ENCODE assay signal across 8 mouse cellular contexts in genomic region chr9:15033568-15034160, GRCm38 (mm10). TPM values are rescaled to one million over a fixed set of nuclear protein-coding genes. Genes with fewer than 3 reads are reported as not detected.
A peak's percentile ranks its signal among the peaks of the same experiment; 100 is the strongest.
DNase-seq lines count a peak whose midpoint lies in the region; ATAC-seq lines count a peak whose summit lies in the region.
"Had no signal": no experiment of that assay in that cellular context is flagged by ENCODE, and none has a peak within 500 bp of the region (broad histone marks: within the 10 kb centered on the region; RNA-seq: fewer than 3 reads in every experiment).

No protein-coding gene starts in this region.

- H3K4me2 ChIP-seq in hindbrain, embryonic 14.5 days (replicated peaks) = no peak overlapping the region
- no peak overlapping the region for H3K4me2 ChIP-seq in hindbrain, embryonic 16.5 days (ENCODE audit: low read length)
- no peak overlapping the region for H3K4me2 ChIP-seq in embryonic facial prominence, embryonic 14.5 days (ENCODE audit: low read depth, low read length)
- H3K4me2 ChIP-seq: neural tube, embryonic 13.5 days had no signal

- H3K36me3 ChIP-seq in hindbrain, embryonic 14.5 days (replicated peaks; ENCODE audit: control insufficient read depth, insufficient read depth) = peaks cover 11% of the 10 kb centered on the region; the same call in 1 of the 2 replicates
- H3K36me3 ChIP-seq in hindbrain, embryonic 16.5 days (ENCODE audit: control insufficient read depth, insufficient read depth, low read length) = 0 out of 2 replicates have a peak, but pooled peaks cover 3% of the 10 kb centered on the region
- H3K36me3 ChIP-seq in embryonic facial prominence, embryonic 14.5 days (ENCODE audit: control insufficient read depth, insufficient read depth, low read length) = no peaks in the 10 kb centered on the region

- H3K9me3 ChIP-seq in hindbrain, embryonic 14.5 days (ENCODE audit: control insufficient read depth, low read length) = no peaks in the 10 kb centered on the region
- no peaks in the 10 kb centered on the region for H3K9me3 ChIP-seq in hindbrain, embryonic 16.5 days (ENCODE audit: control insufficient read depth, low read length)
- no peaks in the 10 kb centered on the region for H3K9me3 ChIP-seq in embryonic facial prominence, embryonic 14.5 days (ENCODE audit: control insufficient read depth, low read length)
- H3K9me3 ChIP-seq: neural tube, embryonic 13.5 days had no signal

- H3K9ac ChIP-seq in hindbrain, embryonic 14.5 days = no peak overlapping the region
- no peak overlapping the region for H3K9ac ChIP-seq in hindbrain, embryonic 16.5 days (ENCODE audit: low read depth, low read length)
- H3K9ac ChIP-seq in embryonic facial prominence, embryonic 14.5 days (ENCODE audit: low read depth, low read length) = no peak overlapping the region
- H3K9ac ChIP-seq: neural tube, embryonic 13.5 days had no signal

- 66% methylated on average over 5 of the region's 5 CpGs for WGBS in hindbrain, embryonic 14.5 days
- 66% methylated on average over 5 of the region's 5 CpGs for WGBS in hindbrain, embryonic 16.5 days
- 72% methylated on average over 5 of the region's 5 CpGs for WGBS in embryonic facial prominence, embryonic 14.5 days

- no peak for ATAC-seq in hindbrain, embryonic 14.5 days (ENCODE audit: low FRiP score)
- no peak for ATAC-seq in hindbrain, embryonic 16.5 days
- no peak for ATAC-seq in embryonic facial prominence, embryonic 14.5 days (ENCODE audit: low read depth)
- no peak for ATAC-seq in cerebellum, adult (ENCODE audit: insufficient number of reproducible peaks, low FRiP score, low TSS enrichment)

- H3K27ac ChIP-seq in hindbrain, embryonic 14.5 days = no peak overlapping the region
- H3K27ac ChIP-seq in hindbrain, embryonic 16.5 days (ENCODE audit: low read depth, low read length) = no peak overlapping the region
- no peak overlapping the region for H3K27ac ChIP-seq in embryonic facial prominence, embryonic 14.5 days (replicated peaks; ENCODE audit: low read depth, low read length)
- H3K27ac ChIP-seq: neural tube, embryonic 13.5 days had no signal

- peak; percentile 49 for DNase-seq in hindbrain, embryonic 14.5 days (ENCODE audit: low spot score)
- peak; percentile 69 for DNase-seq in 3T3-L1 (ENCODE audit: low read depth, low spot score)
- peak; percentile 64 for DNase-seq in CD4-positive helper T cell, adult 2 months (ENCODE audit: low read depth, low spot score)
- DNase-seq in embryonic facial prominence, embryonic 14.5 days (ENCODE audit: low spot score) = peak; percentile 45
- DNase-seq in retina, embryonic 14.5 days (ENCODE audit: low spot score) = peak; percentile 60

- no peak overlapping the region for H3K4me3 ChIP-seq in hindbrain, embryonic 14.5 days (replicated peaks; ENCODE audit: low read length)
- no peak overlapping the region for H3K4me3 ChIP-seq in hindbrain, embryonic 16.5 days (ENCODE audit: low read length)
- H3K4me3 ChIP-seq in embryonic facial prominence, embryonic 14.5 days (ENCODE audit: low read depth, low read length) = no peak overlapping the region
- H3K4me3 ChIP-seq: neural tube, embryonic 13.5 days had no signal

- H3K27me3 ChIP-seq in hindbrain, embryonic 14.5 days (ENCODE audit: control insufficient read depth, insufficient read depth, low read length) = no peaks in the 10 kb centered on the region
- no peaks in the 10 kb centered on the region for H3K27me3 ChIP-seq in hindbrain, embryonic 16.5 days (replicated peaks; ENCODE audit: control insufficient read depth, insufficient read depth, low read length)
- H3K27me3 ChIP-seq in embryonic facial prominence, embryonic 14.5 days (replicated peaks; ENCODE audit: control insufficient read depth, insufficient read depth, low read length) = no peaks in the 10 kb centered on the region
- H3K27me3 ChIP-seq: neural tube, embryonic 13.5 days had no signal

- peaks cover 5% of the 10 kb centered on the region for H3K4me1 ChIP-seq in hindbrain, embryonic 14.5 days (replicated peaks; ENCODE audit: control insufficient read depth, insufficient read depth, low read length)
- peaks cover 15% of the 10 kb centered on the region for H3K4me1 ChIP-seq in hindbrain, embryonic 16.5 days (ENCODE audit: control insufficient read depth, insufficient read depth, low read depth, low read length)
- no peaks in the 10 kb centered on the region for H3K4me1 ChIP-seq in embryonic facial prominence, embryonic 14.5 days (ENCODE audit: control insufficient read depth, insufficient read depth, low read length)

RNA-seq across cellular contexts. Expression of gene Panx1, which starts 11.6 kb away (rescaled TPM):
- 197 and 225 TPM in 2 replicates for polyA plus RNA-seq in hindbrain, embryonic 14.5 days (2014; fragmentation: Nextera tagmentation; extraction: Ambion mirVana)
- polyA plus RNA-seq in hindbrain, embryonic 16.5 days (2015; fragmentation: Nextera tagmentation; extraction: Ambion mirVana) = 135 and 155 TPM in 2 replicates
- 48.3 and 53.9 TPM in 2 replicates for polyA plus RNA-seq in embryonic facial prominence, embryonic 14.5 days (2014; fragmentation: Nextera tagmentation; extraction: Ambion mirVana)
